Mouse (Mus musculus): Measurements from ENCODE around the gene Tas2r122.

DNA sequence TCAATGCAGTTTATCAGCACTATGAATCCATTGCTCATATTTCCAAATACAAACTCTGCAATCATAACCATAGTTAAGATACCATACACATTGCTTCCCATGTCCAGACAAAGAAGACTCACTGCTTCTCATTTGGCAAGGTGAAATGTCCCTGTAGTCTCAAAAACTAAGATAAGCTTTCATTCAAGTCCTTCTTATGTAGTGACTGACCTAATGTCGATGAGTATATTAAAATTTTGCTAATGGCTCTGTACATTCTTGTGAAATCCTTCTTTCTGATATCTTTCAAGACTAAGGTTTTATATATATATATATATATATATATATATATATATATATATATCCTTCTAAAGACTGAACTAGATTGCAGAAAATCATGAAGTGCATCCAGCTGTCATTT is 10.8 kb downstream of the Tas2r122 start, which contains the start of gene Tas2r121:
- TF ChIP-seq CTCF (IDR thresholded peaks at IDR 0.05; ENCODE audit: low read depth, low read length) (no peak), POLR2A (IDR thresholded peaks at IDR 0.05; ENCODE audit: borderline replicate concordance, low read depth, low read length) (no peak)

All from bone marrow macrophage, adult 2 months (primary cell).